Mouse (Mus musculus) yolk sac, embryonic 10.5 days (tissue): ENCODE measurements at regions not wholly inside any gene's neighbourhood (a gene's known extent, or its start where the extent isn't known, plus 50 kb on each side); places are given as distances from the start of the nearest gene placed in this dataset.

Experiments used
- DNase-seq: peaks from one replicate; pipeline ENCODE4 v3.0.0-alpha.2; 2017; ENCODE audit warnings: low spot score

GRCm38 (mm10) chr2:74977828-74978227 is 152.2 kb downstream of the Mtx2 start:
- no peak for DNase-seq

GRCm38 (mm10) chr2:74981856-74982255 is 156.3 kb downstream of the Mtx2 start:
- DNase-seq = no peak

- no peak for DNase-seq
Measured at GRCm38 (mm10) chr2:74993802-74994201, 168.2 kb downstream of the Mtx2 start.

- no peak for DNase-seq
Measured at GRCm38 (mm10) chr2:74994998-74995397, 169.4 kb downstream of the Mtx2 start.

GRCm38 (mm10) chr2:74997736-74998135 is 172.1 kb downstream of the Mtx2 start:
- no peak for DNase-seq

GRCm38 (mm10) chr2:75000368-75000796 is 174.8 kb downstream of the Mtx2 start:
- peak; percentile 7 for DNase-seq

- DNase-seq = no peak
Measured at GRCm38 (mm10) chr2:75002562-75002961, 177.0 kb downstream of the Mtx2 start.

- no peak for DNase-seq
Measured at GRCm38 (mm10) chr2:75008116-75008515, 182.5 kb downstream of the Mtx2 start.

GRCm38 (mm10) chr2:75010647-75011046 is 185.0 kb downstream of the Mtx2 start:
- no peak for DNase-seq

GRCm38 (mm10) chr2:75012046-75012445 is 186.4 kb downstream of the Mtx2 start:
- no peak for DNase-seq

GRCm38 (mm10) chr2:75014994-75015728 is 189.6 kb downstream of the Mtx2 start:
- no peak for DNase-seq

- DNase-seq = no peak
Measured at GRCm38 (mm10) chr2:75019459-75019858, 193.9 kb downstream of the Mtx2 start.

GRCm38 (mm10) chr2:75021639-75022038 is 196.0 kb downstream of the Mtx2 start:
- peak; percentile 22 for DNase-seq

- no peak for DNase-seq
Measured at GRCm38 (mm10) chr2:75028151-75028550, 202.5 kb downstream of the Mtx2 start.

- DNase-seq = no peak
Measured at GRCm38 (mm10) chr2:75029089-75029693, 203.6 kb downstream of the Mtx2 start.

GRCm38 (mm10) chr2:75034708-75035107 is 209.1 kb downstream of the Mtx2 start:
- DNase-seq = no peak

- DNase-seq = no peak
Measured at GRCm38 (mm10) chr2:75039066-75039465, 213.5 kb downstream of the Mtx2 start.

GRCm38 (mm10) chr2:75046892-75047291 is 221.3 kb downstream of the Mtx2 start:
- no peak for DNase-seq

GRCm38 (mm10) chr2:75048071-75048470 is 222.5 kb downstream of the Mtx2 start:
- DNase-seq = no peak

- peak; percentile 14 for DNase-seq
Measured at GRCm38 (mm10) chr2:75054474-75055186, 229.0 kb downstream of the Mtx2 start.

GRCm38 (mm10) chr2:75055187-75055543 is 229.6 kb downstream of the Mtx2 start:
- peak; percentile 10 for DNase-seq

GRCm38 (mm10) chr2:75061009-75061408 is 235.4 kb downstream of the Mtx2 start:
- no peak for DNase-seq
